Mouse (Mus musculus): ENCODE results near the gene Zfp697.
"Not testable (repeated sequence)": the region's sequence is repeated elsewhere in the genome, so short reads cannot be mapped to it uniquely, and the experiment has no call there.

The Zfp697 gene

GRCm38 (mm10) chr3:98418991-98419785 lies 36.9 kb downstream of the Zfp697 start:
- no peak for DNase-seq (ENCODE audit: low read depth, low spot score)

GRCm38 (mm10) chr3:98419786-98420070 lies 37.5 kb downstream of the Zfp697 start:
- DNase-seq (ENCODE audit: low read depth, low spot score) = no peak

DNA sequence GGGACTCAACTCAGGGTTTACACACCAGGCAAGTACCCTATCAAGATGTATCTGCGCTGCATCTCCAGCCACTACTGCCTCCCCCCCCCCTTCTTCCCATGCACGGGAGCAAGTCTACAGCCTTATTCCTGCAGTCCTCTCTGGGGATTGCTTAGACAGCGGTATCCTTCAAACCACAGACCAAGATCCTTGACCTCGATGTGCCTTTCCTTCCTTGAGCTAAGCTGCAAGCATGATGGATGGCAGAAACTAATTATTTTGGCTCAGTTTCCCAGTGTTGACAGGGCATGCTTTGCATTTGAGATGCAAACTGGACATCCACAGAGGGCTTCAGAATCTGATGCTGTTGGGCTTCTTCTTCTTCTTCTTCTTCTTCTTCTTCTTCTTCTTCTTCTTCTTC lies 40.7 kb downstream of the Zfp697 start:
- no peak for DNase-seq (ENCODE audit: low read depth, low spot score)

DNA sequence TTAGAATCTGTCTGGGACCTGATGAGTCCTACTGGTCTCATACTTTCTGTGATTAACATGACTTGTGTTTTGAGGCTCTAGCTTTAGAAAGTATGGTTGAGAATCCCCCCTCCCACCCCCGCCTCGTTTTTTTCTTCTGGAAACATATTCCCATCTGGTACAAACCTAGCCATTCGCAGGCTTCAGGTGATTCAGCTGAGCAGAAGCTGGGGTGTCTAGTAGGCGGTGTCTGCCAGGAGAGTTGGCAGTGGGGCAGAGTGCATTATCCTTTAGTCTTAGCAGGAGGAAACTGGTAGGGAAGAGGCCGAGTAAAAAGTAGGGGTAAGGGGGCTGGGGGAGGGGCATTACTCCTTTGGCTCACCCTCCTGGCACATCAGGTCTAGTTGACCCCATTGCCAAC lies 44.5 kb downstream of the Zfp697 start:
- DNase-seq (ENCODE audit: low read depth, low spot score) = no peak

DNA sequence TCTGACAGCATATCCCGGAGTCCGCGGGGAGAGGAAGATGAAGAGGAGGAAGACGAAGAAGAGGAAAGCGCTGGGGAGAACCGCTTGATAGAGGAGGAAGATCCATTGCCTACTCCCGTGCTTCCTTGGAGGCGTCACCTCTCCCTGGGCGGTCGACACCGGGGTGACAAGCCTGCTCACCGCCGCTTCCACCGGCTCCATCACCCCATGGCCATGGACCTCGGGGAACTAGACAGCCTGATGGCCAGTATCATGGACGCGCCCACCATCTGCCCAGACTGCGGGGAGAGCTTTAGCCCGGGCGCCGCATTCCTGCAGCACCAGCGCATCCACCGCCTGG lies 45.0 kb downstream of the Zfp697 start:
- no peak for DNase-seq (ENCODE audit: low read depth, low spot score)

DNA sequence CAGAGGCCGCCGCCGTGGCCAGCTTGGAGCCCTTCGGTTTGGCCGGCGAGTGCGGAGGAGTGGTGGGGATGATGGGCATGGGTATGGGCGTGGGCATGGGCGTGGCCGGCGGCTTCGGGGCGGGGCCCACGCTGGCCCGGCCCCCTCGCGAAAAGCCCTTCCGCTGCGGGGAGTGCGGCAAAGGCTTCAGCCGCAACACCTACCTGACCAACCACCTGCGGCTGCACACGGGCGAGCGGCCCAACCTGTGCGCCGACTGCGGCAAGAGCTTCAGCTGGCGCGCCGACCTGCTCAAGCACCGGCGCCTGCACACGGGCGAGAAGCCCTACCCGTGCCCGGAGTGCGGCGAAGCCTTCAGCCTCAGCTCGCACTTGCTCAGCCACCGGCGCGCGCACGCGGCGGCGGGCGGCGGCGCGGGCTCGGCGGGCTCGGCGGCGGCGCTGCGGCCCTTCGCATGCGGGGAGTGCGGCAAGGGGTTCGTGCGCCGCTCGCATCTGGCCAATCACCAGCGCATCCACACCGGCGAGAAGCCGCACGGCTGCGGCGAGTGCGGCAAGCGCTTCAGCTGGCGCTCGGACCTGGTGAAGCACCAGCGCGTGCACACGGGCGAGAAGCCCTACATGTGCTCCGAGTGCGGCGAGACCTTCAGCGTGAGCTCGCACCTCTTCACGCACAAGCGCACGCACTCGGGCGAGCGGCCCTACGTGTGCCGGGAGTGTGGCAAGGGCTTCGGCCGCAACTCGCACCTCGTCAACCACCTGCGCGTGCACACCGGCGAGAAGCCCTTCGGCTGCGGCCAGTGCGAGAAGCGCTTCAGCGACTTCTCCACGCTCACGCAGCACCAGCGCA lies 45.6 kb downstream of the Zfp697 start:
- DNase-seq (ENCODE audit: low read depth, low spot score) = peak; percentile 24

DNA sequence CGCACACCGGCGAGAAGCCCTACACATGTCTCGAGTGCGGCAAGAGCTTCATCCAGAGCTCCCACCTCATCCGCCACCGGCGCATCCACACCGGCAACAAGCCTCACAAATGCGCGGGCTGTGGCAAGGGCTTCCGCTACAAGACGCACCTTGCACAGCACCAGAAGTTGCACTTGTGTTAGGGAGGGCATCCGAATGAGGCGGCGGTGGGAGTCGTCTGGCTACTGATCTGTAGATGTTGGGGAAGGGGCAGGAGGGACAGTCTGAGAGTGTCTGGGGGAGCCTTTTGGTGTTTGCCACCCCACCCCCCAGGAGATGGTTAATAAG lies 46.2 kb downstream of the Zfp697 start:
- DNase-seq (ENCODE audit: low read depth, low spot score) = no peak

GRCm38 (mm10) chr3:98428928-98429525 lies 46.8 kb downstream of the Zfp697 start:
- DNase-seq (ENCODE audit: low read depth, low spot score) = no peak

- DNase-seq (ENCODE audit: low read depth, low spot score) = no peak
These were observed 52.0 kb downstream of the Zfp697 start for GRCm38 (mm10) chr3:98434088-98434816.

- DNase-seq (ENCODE audit: low read depth, low spot score) = no peak
These were observed 52.8 kb downstream of the Zfp697 start for GRCm38 (mm10) chr3:98435030-98435429.

DNA sequence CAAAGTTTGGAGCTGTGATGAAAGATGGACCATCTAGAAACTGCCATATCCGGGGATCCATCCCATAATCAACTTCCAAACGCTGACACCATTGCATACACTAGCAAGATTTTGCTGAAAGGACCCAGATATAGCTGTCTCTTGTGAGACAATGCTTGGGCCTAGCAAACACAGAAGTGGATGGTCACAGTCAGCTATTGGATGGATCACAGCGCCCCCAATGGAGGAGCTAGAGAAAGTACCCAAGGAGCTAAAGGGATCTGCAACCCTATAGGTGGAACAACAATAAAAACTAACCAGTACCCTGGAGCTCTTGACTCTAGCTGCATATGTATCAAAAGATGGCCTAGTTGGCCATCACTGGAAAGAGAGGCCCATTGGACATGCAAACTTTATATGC lies 60.0 kb downstream of the Zfp697 start:
- DNase-seq (ENCODE audit: low read depth, low spot score) = not testable (repeated sequence)

GRCm38 (mm10) chr3:98443149-98443779 lies 61.0 kb downstream of the Zfp697 start:
- DNase-seq (ENCODE audit: low read depth, low spot score) = not testable (repeated sequence)

- not testable (repeated sequence) for DNase-seq (ENCODE audit: low read depth, low spot score)
These were observed 61.7 kb downstream of the Zfp697 start for GRCm38 (mm10) chr3:98443924-98444323.

DNA sequence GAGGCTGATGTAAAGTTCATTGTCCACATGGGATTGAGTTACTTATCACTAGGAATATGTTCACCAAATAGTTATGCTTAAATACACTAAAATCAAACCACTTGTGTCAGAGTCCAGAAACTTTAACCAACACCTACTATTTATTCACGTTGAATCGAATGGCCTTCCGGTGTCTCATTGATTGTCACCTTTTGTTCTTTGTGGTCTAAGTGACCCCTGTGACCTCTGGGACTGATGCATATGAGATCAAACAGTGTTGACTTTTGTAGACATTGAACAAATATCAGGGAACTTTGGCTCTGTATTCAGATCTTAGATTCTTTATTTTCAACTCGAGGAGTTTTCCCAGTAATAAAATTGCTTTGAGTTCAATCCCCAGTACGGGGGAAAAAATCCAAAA lies 71.5 kb downstream of the Zfp697 start:
- not testable (repeated sequence) for DNase-seq (ENCODE audit: low read depth, low spot score)

DNA sequence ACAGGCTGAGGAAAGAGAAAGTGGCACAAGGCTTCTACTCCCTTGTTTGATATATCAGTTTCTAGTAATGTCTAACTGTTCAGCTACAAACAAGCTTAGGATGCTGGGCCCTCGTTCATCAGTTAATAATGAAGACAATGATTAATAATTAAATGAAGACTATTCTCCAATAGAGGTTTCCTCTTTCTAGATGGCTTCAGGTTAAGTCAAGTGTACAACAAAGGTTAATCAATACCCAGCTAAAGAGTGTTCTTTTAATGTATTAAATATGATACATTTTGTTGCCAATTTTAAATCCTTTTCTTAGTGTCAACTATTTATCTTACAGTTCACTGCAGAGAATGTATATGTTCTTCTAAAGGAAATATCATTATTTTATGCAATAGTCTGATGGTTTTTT lies 74.8 kb downstream of the Zfp697 start, which contains the start of gene Gm4450:
TSS of gene Gm4450 (minus strand) at position 101 of the 400 bp plus-strand sequence.
- not testable (repeated sequence) for DNase-seq (ENCODE audit: low read depth, low spot score)

DNA sequence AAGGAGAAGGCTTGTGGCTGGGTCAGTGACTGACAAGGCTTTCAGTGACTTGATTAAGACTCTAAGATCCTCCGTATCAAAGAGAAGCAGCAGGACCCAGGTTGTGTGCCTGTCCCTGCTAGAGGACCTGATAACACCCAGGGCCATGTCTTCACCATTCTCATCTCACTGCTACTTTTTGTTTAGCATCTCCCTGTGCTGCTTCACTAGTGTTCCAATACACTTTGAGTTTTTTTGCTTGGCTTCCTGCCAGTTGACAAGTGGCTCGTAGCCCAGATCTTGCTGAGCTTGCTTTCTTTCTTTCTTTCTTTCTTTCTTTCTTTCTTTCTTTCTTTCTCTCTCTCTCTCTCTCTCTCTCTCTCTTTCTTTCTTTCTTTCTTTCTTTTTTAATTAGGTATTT lies 87.1 kb downstream of the Zfp697 start:
- DNase-seq (ENCODE audit: low read depth, low spot score) = not testable (repeated sequence)

DNA sequence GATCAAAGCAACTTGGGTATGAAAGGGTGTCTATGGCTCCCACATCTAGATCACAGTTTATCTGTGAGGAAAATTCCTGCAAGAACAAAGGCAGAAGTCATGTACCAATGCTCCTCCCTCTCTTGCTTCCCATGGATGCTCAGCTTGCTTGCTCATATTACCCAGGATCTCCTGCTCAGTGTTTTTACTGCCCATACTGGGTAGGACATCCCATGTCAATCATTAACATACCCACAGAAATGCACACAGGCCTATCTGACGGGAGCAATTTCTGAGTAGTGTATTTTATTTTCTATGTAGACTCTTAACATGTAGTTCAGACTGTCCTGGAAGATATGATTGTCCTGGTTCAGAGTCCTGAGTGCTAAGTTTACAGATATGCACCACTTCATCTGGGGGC lies 88.8 kb downstream of the Zfp697 start:
- not testable (repeated sequence) for DNase-seq (ENCODE audit: low read depth, low spot score)

GRCm38 (mm10) chr3:98471499-98471898 lies 89.2 kb downstream of the Zfp697 start:
- DNase-seq (ENCODE audit: low read depth, low spot score) = not testable (repeated sequence)

DNA sequence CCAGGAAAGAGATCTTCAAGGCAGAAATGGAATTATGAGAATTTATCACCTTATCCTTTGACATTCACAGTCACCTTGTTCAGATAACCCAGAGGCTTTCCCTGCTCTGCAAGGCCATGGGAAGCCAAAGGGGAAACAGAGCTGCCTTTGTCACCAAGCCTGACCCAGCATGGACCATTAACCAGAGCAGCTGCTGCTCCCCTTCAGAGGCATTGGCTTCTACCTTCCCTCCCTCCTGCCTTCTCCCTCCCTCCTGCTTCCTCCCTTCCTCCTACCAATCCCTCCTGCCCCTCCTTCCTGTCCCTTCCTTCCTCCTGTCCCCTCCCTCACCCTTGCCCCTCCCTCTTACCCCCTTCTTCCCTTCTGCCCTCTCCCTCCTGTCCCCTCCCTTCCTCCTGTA lies 111.9 kb downstream of the Zfp697 start:
- DNase-seq (ENCODE audit: low read depth, low spot score) = not testable (repeated sequence)

- DNase-seq (ENCODE audit: low read depth, low spot score) = not testable (repeated sequence)
These were observed 112.8 kb downstream of the Zfp697 start for GRCm38 (mm10) chr3:98495055-98495454.

GRCm38 (mm10) chr3:98496762-98497161 lies 114.5 kb downstream of the Zfp697 start:
- DNase-seq (ENCODE audit: low read depth, low spot score) = not testable (repeated sequence)

Measured in brain, embryonic 18.5 days (tissue).